Mouse (Mus musculus) heart, postnatal 36 days (tissue): ENCODE data around the gene Tln1. TPM values are rescaled to one million over a fixed set of nuclear protein-coding genes. Genes with fewer than 3 reads are reported as not detected.
"Not testable (repeated sequence)": the region's sequence is repeated elsewhere in the genome, so short reads cannot be mapped to it uniquely, and the experiment has no call there.

Experiments
- DNase-seq, 2 experiments: peaks; one replicate each; pipeline ENCODE4 v3.0.0; 2021 to 2022
- intact Hi-C: fragments of 180-260 bp; cut with DNase I; formaldehyde crosslinking; loops from one replicate; pipeline ENCODE4 v1.15.1; 2025
- total RNA-seq, 2 experiments: library from RNA; stranded (reverse); gene quantifications; 2 replicates each; pipeline ENCODE4 v1.2.3; 2021

Gene Tln1
- total RNA-seq, 2 experiments from 2014 or later = 106 to 118 TPM

DNA sequence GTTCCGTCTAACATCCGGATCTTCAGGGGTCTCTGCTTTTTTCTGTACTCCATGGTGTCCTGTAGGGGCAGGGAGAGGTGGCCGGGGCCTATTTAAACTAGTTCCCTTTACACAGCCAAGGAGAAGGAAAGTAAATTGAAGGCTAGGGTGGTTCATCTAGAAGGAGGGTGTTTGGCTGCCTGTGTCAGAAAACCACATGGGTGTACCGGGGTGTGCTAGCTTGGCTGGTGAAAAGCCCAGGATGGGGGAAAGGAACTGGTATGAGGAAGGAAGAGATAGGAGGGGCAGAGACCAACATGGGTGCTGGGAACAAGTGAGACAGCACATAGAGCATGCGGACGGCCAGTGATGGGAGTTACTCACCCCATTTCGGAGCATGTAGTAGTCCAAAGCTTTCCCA is 6.6 kb downstream of the Tln1 start:
- intact Hi-C loops = no loop called here
- no peak for DNase-seq

DNA sequence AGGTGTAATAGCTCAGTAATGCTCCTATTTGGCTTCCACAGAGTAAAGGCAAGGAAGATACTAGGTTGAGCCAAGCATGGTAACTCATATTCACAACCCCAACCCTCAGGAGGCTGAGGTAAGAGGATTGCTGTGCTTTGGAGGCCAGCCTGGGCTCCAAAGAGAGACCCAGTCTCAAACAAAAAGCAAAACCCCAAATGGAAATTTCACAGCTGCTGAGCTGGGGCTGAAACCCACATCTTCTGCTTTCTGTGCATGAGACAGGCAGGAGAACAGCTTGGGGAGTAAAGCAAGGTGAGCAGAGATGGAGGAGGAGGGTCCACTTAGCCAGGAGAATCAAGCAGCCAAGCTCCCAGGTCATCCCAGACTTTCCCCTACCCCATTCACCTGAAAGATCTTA is 8.6 kb downstream of the Tln1 start:
- no peak for DNase-seq
- intact Hi-C loops = no loop called here

DNA sequence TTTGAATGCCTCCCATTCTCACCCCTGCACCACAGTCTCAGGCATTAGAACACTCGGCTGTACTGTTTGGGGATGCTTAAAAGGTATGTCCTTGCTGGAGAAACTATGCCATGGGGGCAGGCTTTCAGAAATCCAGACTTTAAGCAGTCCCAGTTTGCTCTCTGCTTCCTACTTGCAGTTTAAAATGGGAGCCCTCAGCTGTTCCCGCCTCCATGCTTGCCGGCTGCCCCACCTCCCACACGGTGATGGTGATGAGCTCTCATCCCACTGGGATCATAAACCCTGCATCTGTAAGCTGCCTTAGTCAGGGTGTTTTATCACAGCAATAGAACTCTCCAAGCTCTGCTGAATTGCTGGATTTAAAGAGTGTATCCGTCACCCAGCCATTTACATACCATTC is 10.1 kb downstream of the Tln1 start:
- intact Hi-C loops = no loop called here
- no peak for DNase-seq

- intact Hi-C loops, DNase-seq: not testable (repeated sequence)
These were observed 10.6 kb downstream of the Tln1 start for GRCm38 (mm10) chr4:43551854-43552253.

DNA sequence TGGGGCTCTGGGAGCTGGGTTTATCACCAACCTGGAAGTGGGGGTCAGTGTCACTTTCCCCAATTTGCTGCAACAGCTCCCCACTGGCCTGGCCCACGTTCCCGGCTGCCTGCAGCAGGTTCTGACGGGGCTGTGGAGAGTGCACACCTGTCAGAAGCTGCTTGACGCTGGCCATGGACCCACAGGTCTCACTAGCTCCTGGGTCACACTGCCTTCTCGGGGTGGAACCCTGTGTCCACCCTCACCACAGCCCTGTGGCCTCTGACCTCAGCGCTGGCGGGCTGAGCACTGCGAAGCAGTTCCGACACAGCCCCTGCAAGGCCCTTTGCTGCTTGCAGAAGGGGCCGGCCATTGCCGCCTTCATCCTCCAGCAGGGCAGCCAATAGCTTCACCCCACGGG is 13.4 kb downstream of the Tln1 start:
- intact Hi-C loops = no loop called here
- DNase-seq = no peak

- intact Hi-C loops = no loop called here
- no peak for DNase-seq
These were observed 15.3 kb downstream of the Tln1 start for GRCm38 (mm10) chr4:43547160-43547559.

- intact Hi-C loops = no loop called here
- DNase-seq = no peak
These were observed 16.0 kb downstream of the Tln1 start for GRCm38 (mm10) chr4:43546375-43547047.

DNA sequence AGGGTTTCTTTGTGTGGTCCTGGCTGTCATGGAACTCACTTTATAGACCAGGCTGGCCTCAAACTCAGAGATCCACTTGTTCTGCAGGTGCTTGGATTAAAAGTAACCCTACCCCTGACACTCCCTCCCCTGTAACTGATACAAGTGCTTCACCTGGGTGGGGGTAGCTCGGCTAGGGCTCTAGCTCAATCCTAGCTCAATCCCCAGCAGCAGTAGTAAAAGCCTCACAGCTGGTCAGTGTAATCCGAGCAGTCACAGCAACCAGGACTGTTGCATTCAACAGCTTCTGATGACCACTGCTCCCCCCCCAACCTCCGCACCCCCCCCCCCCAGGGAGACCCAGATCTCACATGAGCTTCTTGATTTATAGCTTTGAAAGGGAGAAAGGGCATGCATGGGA is 20.4 kb downstream of the Tln1 start:
- intact Hi-C loops = no loop called here
- no peak for DNase-seq

- intact Hi-C loops = no loop called here
- no peak for DNase-seq
These were observed 26.5 kb downstream of the Tln1 start for GRCm38 (mm10) chr4:43536031-43536430.

- DNase-seq = no peak
- intact Hi-C loops = no loop called here
These were observed 26.9 kb downstream of the Tln1 start for GRCm38 (mm10) chr4:43535628-43536027.

DNA sequence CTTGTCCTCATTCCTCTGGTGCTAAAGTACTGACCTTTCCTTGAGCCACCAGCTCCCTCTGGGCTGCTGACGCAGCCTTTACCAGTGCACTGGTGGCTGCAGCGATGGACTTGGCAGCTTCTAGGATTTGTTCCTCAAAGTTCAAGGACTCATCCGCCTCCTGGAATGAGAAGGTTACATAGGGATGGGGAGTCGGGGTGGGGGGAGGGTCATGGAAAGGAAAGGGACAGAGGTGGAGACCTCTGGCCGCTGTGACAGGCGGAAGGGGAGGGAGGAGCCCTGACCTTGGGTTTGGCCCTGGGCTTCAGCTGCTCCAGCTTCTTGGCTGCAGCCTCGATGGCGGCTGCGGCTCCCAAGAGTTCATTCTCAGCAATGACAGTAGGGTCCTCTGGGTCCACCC is 29.2 kb downstream of the Tln1 start:
- no peak for DNase-seq
- intact Hi-C loops = no loop called here

GRCm38 (mm10) chr4:43530581-43530980 is 31.9 kb downstream of the Tln1 start:
- peak; percentile 75 to 80 for DNase-seq
- intact Hi-C loops = loop anchor here (2.0 kb wide), 3 partner anchors 30 to 180 kb away; partner anchors contain the start of gene Olfr71

DNA sequence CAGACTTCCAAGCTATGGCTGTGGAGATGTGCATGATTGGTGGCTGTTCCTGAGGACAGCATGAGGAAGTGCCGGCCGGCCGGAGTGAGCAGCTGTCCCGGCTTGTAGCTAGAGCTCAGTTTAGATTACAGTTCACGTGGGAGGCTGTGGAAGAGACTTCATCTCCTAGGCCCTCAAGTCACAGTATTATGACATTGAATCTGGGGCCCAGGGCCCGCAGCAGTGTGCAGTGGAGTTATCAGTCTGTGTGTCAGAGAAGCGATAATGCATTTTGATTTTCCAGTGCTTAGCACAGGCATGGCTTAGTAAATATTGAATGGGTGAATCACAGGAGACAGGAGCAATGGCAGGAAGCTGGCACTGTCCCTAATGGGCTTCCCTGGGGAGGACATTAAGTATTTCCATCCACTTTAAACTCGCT is 32.4 kb downstream of the Tln1 start:
- no peak for DNase-seq

DNA sequence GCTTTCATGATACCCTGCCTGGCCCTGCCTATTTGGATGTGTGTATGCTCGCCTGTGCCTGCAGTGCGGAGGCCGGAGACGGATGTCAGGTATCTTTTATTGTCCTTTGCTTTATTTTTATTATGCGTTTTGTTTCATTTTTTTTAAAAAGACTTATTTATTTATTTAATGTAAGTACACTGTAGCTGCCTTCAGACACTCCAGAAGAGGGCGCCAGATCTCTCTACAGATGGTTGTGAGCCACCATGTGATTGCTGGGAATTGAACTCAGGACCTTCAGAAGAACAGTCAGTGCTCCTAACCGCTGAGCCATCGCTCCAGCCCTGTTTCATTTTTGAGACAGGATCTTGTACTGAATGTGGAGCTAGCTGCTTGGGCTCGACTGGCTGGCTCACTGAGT is 34.0 kb downstream of the Tln1 start:
- DNase-seq = no peak
- intact Hi-C loops = no loop called here

More for the DNA sequence above, 32.4 kb downstream of the Tln1 start:
- intact Hi-C loops = loop anchor here (2.0 kb wide), 3 partner anchors 31 to 181 kb away; partner anchors contain the start of gene Olfr71

DNA sequence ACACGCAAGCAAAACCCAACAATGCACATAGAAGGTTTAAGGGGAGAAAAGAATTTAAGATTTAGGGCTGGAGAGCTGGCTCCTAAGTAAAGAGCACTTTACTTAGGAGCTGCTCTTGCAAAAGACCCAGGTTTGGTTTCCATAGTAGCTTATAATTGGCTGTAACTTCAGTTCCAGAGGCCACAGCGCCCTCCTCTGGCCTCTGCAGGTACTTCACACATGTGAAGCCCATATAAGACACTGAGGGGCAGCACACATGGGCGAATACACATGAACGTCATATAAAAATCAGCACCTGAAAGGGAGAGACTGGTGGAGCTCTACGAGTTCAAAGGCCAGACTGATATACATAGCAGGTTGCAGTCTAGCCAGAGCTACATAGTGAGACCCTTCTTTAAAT is 34.6 kb downstream of the Tln1 start:
- intact Hi-C loops = no loop called here
- no peak for DNase-seq

- intact Hi-C loops = no loop called here
- DNase-seq = peak; percentile 93 to 95
These were observed 42.5 kb downstream of the Tln1 start for GRCm38 (mm10) chr4:43519956-43520355.

DNA sequence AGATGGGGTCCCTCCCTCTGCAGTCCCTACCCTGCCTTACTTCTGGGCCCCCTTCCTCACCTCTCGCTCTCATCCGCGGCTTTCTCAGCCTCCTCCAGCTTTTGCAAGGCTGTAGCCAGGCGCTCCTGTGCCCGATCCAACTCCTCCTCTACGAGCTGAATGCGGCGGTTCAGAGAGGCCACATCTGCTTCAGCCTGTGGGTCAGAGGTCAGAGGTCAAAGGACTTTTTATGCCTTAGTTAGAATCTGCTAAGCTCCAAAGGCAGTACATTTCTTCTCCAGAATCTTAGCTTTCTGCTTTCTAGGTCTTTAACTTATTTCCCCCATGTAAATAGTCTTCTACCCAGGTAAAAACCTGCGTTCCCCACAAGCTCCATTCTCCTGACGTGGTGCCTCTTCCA is 42.9 kb downstream of the Tln1 start:
- intact Hi-C loops = no loop called here
- DNase-seq = no peak

DNA sequence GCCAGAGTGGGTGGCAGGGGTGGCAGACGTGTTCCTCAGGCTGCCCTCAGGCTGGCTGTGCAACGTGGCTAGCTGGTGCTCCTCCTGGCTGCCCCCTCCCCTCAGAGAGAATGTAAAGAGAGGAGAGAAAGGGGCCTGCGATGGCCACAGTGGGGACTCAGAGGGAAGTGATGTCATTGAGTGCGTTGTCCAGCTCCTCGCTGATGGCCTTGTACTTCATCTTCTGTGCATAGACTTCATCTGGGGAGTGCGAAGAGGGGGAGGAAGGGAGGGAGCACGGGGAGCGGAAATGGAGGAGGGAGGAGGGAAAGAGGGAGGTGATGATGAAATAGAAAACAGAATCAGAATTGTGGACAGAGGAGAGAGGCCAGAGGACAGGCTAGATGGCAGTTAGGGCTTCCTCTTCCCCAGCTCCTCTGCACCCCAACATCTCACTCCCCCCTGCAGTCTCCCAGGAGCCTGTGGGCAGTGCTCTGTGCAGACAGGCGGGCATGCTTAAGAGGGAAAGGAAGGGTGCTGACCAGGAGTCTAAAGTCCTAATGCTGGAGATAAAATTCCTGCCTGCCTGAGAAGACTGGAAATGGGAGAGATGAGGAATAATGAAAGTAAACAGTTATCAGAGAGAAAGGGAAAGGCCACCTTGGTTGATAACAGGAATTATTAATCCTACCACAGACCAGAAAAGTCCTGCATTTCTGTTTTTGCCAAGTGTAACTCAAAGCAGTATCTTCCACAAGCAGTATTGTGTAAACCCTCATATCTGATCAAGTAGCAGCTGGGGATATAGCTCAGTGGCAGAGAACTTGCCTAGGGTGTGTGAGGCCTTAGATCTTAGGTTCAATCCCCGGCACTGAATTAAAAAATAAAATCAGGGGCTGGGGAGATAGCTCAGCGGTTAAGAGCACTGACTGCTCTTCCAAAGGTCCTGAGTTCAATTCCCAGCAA is 46.5 kb downstream of the Tln1 start:
- DNase-seq = no peak
- intact Hi-C loops = no loop called here

DNA sequence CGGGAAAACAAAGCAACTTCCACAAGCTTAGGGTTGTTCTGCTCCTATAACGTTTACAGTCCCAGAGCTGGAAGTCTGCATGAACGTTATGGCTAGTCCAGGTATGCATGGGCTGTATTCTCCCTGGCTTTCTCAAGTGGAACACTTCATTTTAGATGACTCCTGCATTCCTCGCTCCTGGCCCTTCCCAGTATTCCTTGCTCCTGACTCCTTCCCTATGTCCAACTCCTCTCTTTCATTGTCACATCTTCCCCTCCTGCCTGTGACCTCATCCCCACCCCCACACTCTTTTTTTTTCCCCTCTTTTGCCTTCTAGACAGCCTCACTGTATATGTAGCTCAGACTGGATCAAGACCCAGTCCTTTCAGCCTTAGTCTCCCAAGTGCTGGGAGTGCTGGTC is 48.7 kb downstream of the Tln1 start:
- intact Hi-C loops = no loop called here
- no peak for DNase-seq

DNA sequence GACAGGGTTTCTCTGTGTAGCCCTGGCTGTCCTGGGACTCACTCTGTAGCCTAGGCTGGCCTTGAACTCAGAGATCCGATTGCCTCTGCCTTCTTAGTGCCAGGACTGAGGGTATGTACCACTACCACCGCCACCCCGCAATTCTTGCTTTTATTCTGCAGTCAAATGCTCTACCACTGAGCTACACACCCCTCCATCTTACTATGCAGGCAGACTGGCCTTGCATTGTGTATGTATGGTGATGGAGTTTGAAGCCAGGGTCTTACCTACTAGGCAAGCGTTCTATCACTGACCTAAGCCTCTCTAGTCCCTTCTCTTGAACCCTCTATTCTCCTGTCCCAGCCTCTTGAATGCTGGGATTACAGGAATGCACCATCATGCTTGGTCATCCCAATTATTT is 49.2 kb downstream of the Tln1 start:
- intact Hi-C loops = no loop called here
- DNase-seq = no peak

- intact Hi-C loops = no loop called here
- DNase-seq = no peak
These were observed 49.8 kb downstream of the Tln1 start for GRCm38 (mm10) chr4:43512653-43513052.
